Mouse (Mus musculus): Measurements from ENCODE around the gene Cym.

Cym gene

GRCm38 (mm10) chr3:107204413-107204812 is 17.1 kb downstream of the Cym start:
- no peak for TF ChIP-seq GATA4 (IDR thresholded peaks at IDR 0.05; ENCODE audit: insufficient replicate concordance, low read length)

- TF ChIP-seq GATA4 (IDR thresholded peaks at IDR 0.05; ENCODE audit: insufficient replicate concordance, low read length), result no peak
Observed at GRCm38 (mm10) chr3:107201310-107202180, 20.0 kb downstream of the Cym start.

GRCm38 (mm10) chr3:107188226-107188899 is 33.2 kb downstream of the Cym start:
- no peak for TF ChIP-seq GATA4 (IDR thresholded peaks at IDR 0.05; ENCODE audit: insufficient replicate concordance, low read length)

- TF ChIP-seq GATA4 (IDR thresholded peaks at IDR 0.05; ENCODE audit: insufficient replicate concordance, low read length), result no peak
Observed at GRCm38 (mm10) chr3:107187022-107187421, 34.5 kb downstream of the Cym start.

- no peak for TF ChIP-seq GATA4 (IDR thresholded peaks at IDR 0.05; ENCODE audit: insufficient replicate concordance, low read length)
Observed at GRCm38 (mm10) chr3:107185597-107185996, 35.9 kb downstream of the Cym start.

- no peak for TF ChIP-seq GATA4 (IDR thresholded peaks at IDR 0.05; ENCODE audit: insufficient replicate concordance, low read length)
Observed at GRCm38 (mm10) chr3:107183178-107183577, 38.4 kb downstream of the Cym start.

DNA sequence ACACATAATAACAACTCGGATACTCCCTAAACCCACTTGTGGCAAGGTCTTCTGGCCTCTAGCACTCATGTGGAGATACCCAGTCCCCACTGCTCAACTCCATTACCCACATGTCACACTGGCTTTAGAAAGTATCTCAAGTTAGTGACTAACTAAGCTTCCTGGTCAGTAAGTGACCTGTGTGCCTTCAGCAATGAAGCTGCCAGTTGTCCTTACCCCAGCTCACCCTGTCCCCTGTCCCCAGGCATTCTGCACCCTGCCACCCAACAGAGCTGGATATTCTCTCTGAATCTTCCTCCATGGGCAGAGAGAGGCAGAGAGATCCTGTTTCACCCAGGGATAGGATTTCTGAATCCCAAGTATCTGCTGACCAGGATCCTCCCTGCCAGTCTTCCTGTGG is 38.8 kb downstream of the Cym start, which contains the start of gene Kcna10:
TSS of gene Kcna10 (plus strand) at position 301 of the 400 bp plus-strand sequence.
- TF ChIP-seq GATA4 (IDR thresholded peaks at IDR 0.05; ENCODE audit: insufficient replicate concordance, low read length), result no peak

- no peak for TF ChIP-seq GATA4 (IDR thresholded peaks at IDR 0.05; ENCODE audit: insufficient replicate concordance, low read length)
Observed at GRCm38 (mm10) chr3:107180860-107181259, 40.7 kb downstream of the Cym start.

- no peak for TF ChIP-seq GATA4 (IDR thresholded peaks at IDR 0.05; ENCODE audit: insufficient replicate concordance, low read length)
Observed at GRCm38 (mm10) chr3:107176501-107176900, 45.0 kb downstream of the Cym start.

- no peak for TF ChIP-seq GATA4 (IDR thresholded peaks at IDR 0.05; ENCODE audit: insufficient replicate concordance, low read length)
Observed at GRCm38 (mm10) chr3:107175486-107175885, 46.0 kb downstream of the Cym start.

GRCm38 (mm10) chr3:107172556-107172955 is 49.0 kb downstream of the Cym start:
- no peak for TF ChIP-seq GATA4 (IDR thresholded peaks at IDR 0.05; ENCODE audit: insufficient replicate concordance, low read length)

- no peak for TF ChIP-seq GATA4 (IDR thresholded peaks at IDR 0.05; ENCODE audit: insufficient replicate concordance, low read length)
Observed at GRCm38 (mm10) chr3:107171964-107172363, 49.6 kb downstream of the Cym start.

DNA sequence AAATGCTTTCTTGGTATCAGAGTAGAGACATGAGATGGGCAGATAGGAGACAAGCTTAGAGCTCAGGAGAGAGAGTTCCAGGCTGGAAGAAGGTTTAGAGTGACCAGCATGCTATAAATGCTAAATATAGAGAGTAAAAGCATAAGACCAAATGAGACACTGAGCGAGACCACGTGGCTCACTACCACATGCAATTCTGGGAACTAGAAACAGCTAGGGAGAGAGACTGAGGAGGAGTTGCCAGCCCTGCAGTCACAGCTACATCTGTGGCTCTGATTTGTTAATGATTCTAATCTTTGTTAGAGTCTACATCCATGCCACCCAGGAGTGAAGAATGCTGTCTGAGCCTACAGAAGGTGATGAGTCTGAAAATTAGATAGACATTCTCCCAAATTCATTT is 52.0 kb downstream of the Cym start:
- no peak for TF ChIP-seq GATA4 (IDR thresholded peaks at IDR 0.05; ENCODE audit: insufficient replicate concordance, low read length)

DNA sequence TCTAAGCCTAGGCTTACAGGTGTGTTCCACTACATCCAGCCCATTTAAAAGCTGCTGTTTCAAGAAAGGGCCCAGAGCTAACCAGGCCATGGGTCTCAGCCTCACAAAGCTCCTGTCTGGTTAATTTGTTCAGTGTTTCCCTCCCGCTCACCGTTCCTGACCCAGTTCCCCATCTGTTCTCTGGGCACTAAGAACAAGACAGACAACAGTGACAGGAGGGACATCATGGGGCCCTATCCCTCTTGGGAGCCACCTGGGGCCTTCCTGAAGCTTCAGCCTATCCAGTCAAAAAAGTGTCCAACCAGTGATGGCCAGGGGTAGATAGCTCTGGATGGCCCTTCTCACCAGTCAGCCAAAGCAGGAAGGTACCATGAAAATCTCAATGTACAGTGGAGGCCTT is 58.8 kb downstream of the Cym start:
- no peak for TF ChIP-seq GATA4 (IDR thresholded peaks at IDR 0.05; ENCODE audit: insufficient replicate concordance, low read length)

All from liver, adult (tissue).